Mouse (Mus musculus) embryonic facial prominence, embryonic 13.5 days (tissue): Measurements from ENCODE around the gene Sec14l2. TPM values are rescaled to one million over a fixed set of nuclear protein-coding genes. Genes with fewer than 3 reads are reported as not detected.
A peak's percentile ranks its signal among the peaks of the same experiment; 100 is the strongest.

Experiments
- ATAC-seq: fragments of 200-750 bp; cut with Nextera tagmentation; 2 replicates; pipeline ENCODE4 v1.8.0; 2017; ENCODE audit warnings: low read depth; ENCODE audit not compliant: insufficient number of reproducible peaks, insufficient read depth, low FRiP score, low TSS enrichment
- H3K27ac ChIP-seq: fragments of 300-500 bp; sonication (generic); 2 replicates; pipeline ENCODE4 v1.5.1; 2015; ENCODE audit warnings: moderate library complexity, mild to moderate bottlenecking, inconsistent platforms
- H3K27me3 ChIP-seq: fragments of 300-500 bp; sonication (generic); 2 replicates; pipeline ENCODE4 v1.6.1; 2015; ENCODE audit warnings: mild to moderate bottlenecking, inconsistent platforms
- H3K36me3 ChIP-seq: fragments of 300-500 bp; sonication (generic); 2 replicates; pipeline ENCODE4 v1.6.1; 2015; ENCODE audit warnings: mild to moderate bottlenecking, inconsistent platforms
- H3K4me1 ChIP-seq: fragments of 300-500 bp; sonication (generic); 2 replicates; pipeline ENCODE4 v1.6.1; 2015; ENCODE audit warnings: inconsistent platforms
- H3K4me2 ChIP-seq: fragments of 300-500 bp; sonication (generic); 2 replicates; pipeline ENCODE4 v1.6.1; 2015; ENCODE audit warnings: moderate library complexity, mild to moderate bottlenecking, inconsistent platforms
- H3K4me3 ChIP-seq: fragments of 300-500 bp; sonication (generic); 2 replicates; pipeline ENCODE4 v1.5.1; 2015; ENCODE audit warnings: mild to moderate bottlenecking, inconsistent platforms
- H3K9ac ChIP-seq: fragments of 300-500 bp; sonication (generic); 2 replicates; pipeline ENCODE4 v1.6.1; 2015; ENCODE audit warnings: mild to moderate bottlenecking, inconsistent platforms
- H3K9me3 ChIP-seq: fragments of 300-500 bp; sonication (generic); 2 replicates; pipeline ENCODE4 v1.6.1; 2016; ENCODE audit warnings: inconsistent platforms
- WGBS: fragments of 180-500 bp; shearing (Covaris S2); methylation state at CpG from one replicate; pipeline ENCODE4 v1.1.7; 2015; ENCODE audit warnings: mixed read lengths; 5-methylcytosine and 5-hydroxymethylcytosine counted together
- polyA plus RNA-seq: library from polyadenylated mRNA; unstranded; fragments of >200 nt; fragmentation: Nextera tagmentation; extraction: Ambion mirVana; gene quantifications from 2 replicates; pipeline ENCODE4 v1.2.1, GENCODE M21; 2015

The Sec14l2 gene
- polyA plus RNA-seq, result 2.0 and 3.8 TPM in 2 replicates

GRCm38 (mm10) chr11:4122742-4123579 is at the start of gene Sec14l2:
Gene Sec14l2, minus strand, starts transcription at chr11:4123415.
- no peak within 1 kb of the TSS for H3K4me2 ChIP-seq
- no peak within 1 kb of the TSS for H3K9ac ChIP-seq
- H3K36me3 ChIP-seq, result no peaks in the 10 kb centered on the region
- 72% methylated on average over 10 of the region's 10 CpGs for WGBS
- peaks cover 21% of the 10 kb centered on the region for H3K27me3 ChIP-seq
- H3K4me3 ChIP-seq, result no peak within 1 kb of the TSS
- no peak within 1 kb of the TSS for H3K27ac ChIP-seq
- peaks cover 15% of the 10 kb centered on the region; the same call in 1 of the 2 replicates for H3K9me3 ChIP-seq
- H3K4me1 ChIP-seq, result peaks cover 10% of the 10 kb centered on the region
- ATAC-seq, result no peak

GRCm38 (mm10) chr11:4166467-4167090 is 43.4 kb upstream of the Sec14l2 start:
- no peak overlapping the region for H3K9ac ChIP-seq
- ATAC-seq, result no peak
- WGBS, result 91% methylated on average over 7 of the region's 7 CpGs
- no peak overlapping the region for H3K4me3 ChIP-seq
- peaks cover 37% of the 10 kb centered on the region for H3K4me1 ChIP-seq
- no peak overlapping the region for H3K27ac ChIP-seq
- no peak overlapping the region for H3K4me2 ChIP-seq
- no peaks in the 10 kb centered on the region for H3K27me3 ChIP-seq
- peaks cover 97% of the 10 kb centered on the region for H3K36me3 ChIP-seq
- no peaks in the 10 kb centered on the region for H3K9me3 ChIP-seq

DNA sequence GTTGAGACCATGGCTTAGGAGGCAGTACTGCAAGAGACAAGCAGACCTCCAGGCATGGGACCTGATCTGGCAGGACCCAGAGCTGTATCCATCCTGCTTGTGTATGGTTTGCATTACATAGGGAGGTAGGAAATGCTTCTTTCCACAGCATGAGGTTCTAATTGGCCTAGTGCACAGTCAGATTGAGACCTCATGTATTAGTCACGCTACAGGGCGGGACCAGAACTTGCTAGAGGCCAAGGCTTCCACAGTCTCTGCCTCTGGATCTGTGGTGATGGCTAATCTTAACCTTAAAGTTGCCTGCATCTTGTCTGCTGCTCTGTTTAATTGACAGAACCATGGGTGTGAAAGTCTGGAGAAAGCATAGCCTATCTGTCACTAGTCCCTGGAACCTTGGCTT is 41.5 kb upstream of the Sec14l2 start:
- Histone ChIP-seq H3K27me3 (no peaks in the 10 kb centered on the region), H3K4me2 (peak overlapping the region; percentile 43), H3K36me3 (peaks cover 84% of the 10 kb centered on the region), H3K4me3 (peak overlapping the region; percentile 3; the same call in 1 of the 2 replicates), H3K9ac (peak overlapping the region; percentile 22; the same call in 1 of the 2 replicates), H3K4me1 (peaks cover 45% of the 10 kb centered on the region), H3K9me3 (no peaks in the 10 kb centered on the region), H3K27ac (peak overlapping the region; percentile 84)
- ATAC-seq, result peak; percentile 74; the same call in 1 of the 2 replicates
- WGBS, result 33% methylated on average over 2 of the region's 2 CpGs

- Histone ChIP-seq H3K27ac (peak overlapping the region; percentile 88), H3K9ac (peak overlapping the region; percentile 93), H3K9me3 (no peaks in the 10 kb centered on the region), H3K27me3 (no peaks in the 10 kb centered on the region), H3K4me2 (peak overlapping the region; percentile 93), H3K36me3 (peaks cover 46% of the 10 kb centered on the region), H3K4me1 (peaks cover 67% of the 10 kb centered on the region), H3K4me3 (peak overlapping the region; percentile 92)
- ATAC-seq, result no peak
- 6% methylated on average over 15 of the region's 15 CpGs for WGBS
These were observed 37.7 kb upstream of the Sec14l2 start for GRCm38 (mm10) chr11:4160758-4161480.

DNA sequence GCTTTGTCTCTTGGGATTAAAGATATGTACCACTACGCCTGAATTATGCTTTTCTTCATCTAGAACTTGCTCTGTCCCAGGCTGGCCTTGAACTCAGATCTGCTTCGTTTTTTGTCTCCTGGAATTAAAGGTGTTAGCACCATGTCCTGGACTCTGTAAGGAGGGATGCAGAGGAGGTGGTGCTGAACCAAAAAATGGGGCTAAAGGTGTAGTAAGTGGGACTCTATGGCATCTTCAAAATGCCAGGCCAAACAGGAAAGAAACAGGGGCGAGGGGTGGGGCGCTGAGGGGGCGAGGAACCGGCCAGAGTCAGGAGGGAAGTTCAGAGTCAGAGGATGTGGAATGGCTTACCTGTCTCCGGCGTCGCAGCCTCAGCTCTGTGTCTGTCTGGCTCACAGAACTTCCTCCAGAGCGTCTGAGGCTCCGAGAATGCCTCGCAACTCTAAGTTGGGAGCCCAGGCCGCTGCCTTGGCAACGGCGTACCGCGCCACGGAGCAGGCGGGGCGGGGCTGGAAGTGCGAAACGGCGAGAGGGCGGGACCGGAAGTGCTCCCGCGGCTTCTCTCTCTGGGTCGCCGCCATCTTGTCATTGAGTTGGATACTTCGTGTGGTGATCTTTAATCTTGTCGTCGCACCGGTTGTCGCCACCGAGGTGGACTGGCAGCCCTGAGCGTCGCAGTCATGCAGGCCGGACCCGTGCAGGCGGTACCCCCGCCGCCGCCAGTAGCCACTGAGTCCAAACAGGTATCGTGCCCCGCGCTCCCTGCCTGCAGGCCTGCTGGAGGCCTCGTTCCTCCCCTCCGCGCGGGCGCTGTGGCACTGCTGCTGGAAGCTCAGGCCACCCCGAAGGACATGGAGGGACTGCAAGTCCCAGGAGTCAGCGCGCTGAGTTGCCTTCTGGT is 36.8 kb upstream of the Sec14l2 start, which contains the start of the genes Ccdc157 and Sf3a1:
Gene Ccdc157, minus strand, starts transcription at position 486 of the 901 bp plus-strand sequence.
Gene Sf3a1, plus strand, starts transcription at position 543 of the 901 bp plus-strand sequence.
- Histone ChIP-seq H3K4me1 (peaks cover 61% of the 10 kb centered on the region), H3K4me3 (peak within 1 kb of the TSS; percentile 92), H3K4me2 (peak within 1 kb of the TSS; percentile 93), H3K36me3 (peaks cover 38% of the 10 kb centered on the region), H3K9ac (peak within 1 kb of the TSS; percentile 93), H3K27me3 (no peaks in the 10 kb centered on the region), H3K27ac (peak within 1 kb of the TSS; percentile 88), H3K9me3 (no peaks in the 10 kb centered on the region)
- WGBS, result under 1% methylated on average over 54 of the region's 54 CpGs
- peak; percentile 91 for ATAC-seq

GRCm38 (mm10) chr11:4158676-4159075 is 35.5 kb upstream of the Sec14l2 start:
- Histone ChIP-seq H3K36me3 (peaks cover 25% of the 10 kb centered on the region), H3K27ac (no peak overlapping the region), H3K4me3 (no peak overlapping the region), H3K9me3 (no peaks in the 10 kb centered on the region), H3K4me1 (peaks cover 48% of the 10 kb centered on the region), H3K4me2 (peak overlapping the region; percentile 93; the same call in 1 of the 2 replicates), H3K27me3 (no peaks in the 10 kb centered on the region), H3K9ac (no peak overlapping the region)
- WGBS, result 94% methylated on average over 3 of the region's 3 CpGs
- ATAC-seq, result no peak

- H3K36me3 ChIP-seq, result 0 out of 2 replicates have a peak, but pooled peaks cover 5% of the 10 kb centered on the region
- no peak for ATAC-seq
- peaks cover 23% of the 10 kb centered on the region for H3K4me1 ChIP-seq
- no peak overlapping the region for H3K4me2 ChIP-seq
- H3K9ac ChIP-seq, result no peak overlapping the region
- no peak overlapping the region for H3K4me3 ChIP-seq
- H3K27me3 ChIP-seq, result no peaks in the 10 kb centered on the region
- H3K27ac ChIP-seq, result no peak overlapping the region
- 46% methylated on average over 5 of the region's 5 CpGs for WGBS
- H3K9me3 ChIP-seq, result no peaks in the 10 kb centered on the region
These were observed 32.4 kb upstream of the Sec14l2 start for GRCm38 (mm10) chr11:4155641-4156040.

- Histone ChIP-seq H3K36me3 (peaks cover 14% of the 10 kb centered on the region), H3K4me3 (no peak overlapping the region), H3K9me3 (no peaks in the 10 kb centered on the region), H3K9ac (no peak overlapping the region), H3K4me2 (no peak overlapping the region), H3K4me1 (peaks cover 11% of the 10 kb centered on the region; the same call in 1 of the 2 replicates), H3K27ac (no peak overlapping the region), H3K27me3 (no peaks in the 10 kb centered on the region)
- ATAC-seq, result no peak
- 94% methylated on average over 7 of the region's 7 CpGs for WGBS
These were observed 30.5 kb upstream of the Sec14l2 start for GRCm38 (mm10) chr11:4153694-4154093.

GRCm38 (mm10) chr11:4149886-4150285 is 26.7 kb upstream of the Sec14l2 start:
- no peaks in the 10 kb centered on the region for H3K27me3 ChIP-seq
- no peak overlapping the region for H3K4me3 ChIP-seq
- WGBS, result 91% methylated on average over 6 of the region's 6 CpGs
- H3K36me3 ChIP-seq, result peaks cover 34% of the 10 kb centered on the region
- no peaks in the 10 kb centered on the region for H3K9me3 ChIP-seq
- H3K9ac ChIP-seq, result no peak overlapping the region
- H3K4me2 ChIP-seq, result no peak overlapping the region
- no peak overlapping the region for H3K27ac ChIP-seq
- no peak for ATAC-seq
- H3K4me1 ChIP-seq, result no peaks in the 10 kb centered on the region

GRCm38 (mm10) chr11:4148536-4149156 is 25.4 kb upstream of the Sec14l2 start:
- Histone ChIP-seq H3K27me3 (no peaks in the 10 kb centered on the region), H3K4me3 (no peak overlapping the region), H3K27ac (no peak overlapping the region), H3K36me3 (peaks cover 46% of the 10 kb centered on the region), H3K9me3 (no peaks in the 10 kb centered on the region), H3K4me1 (no peaks in the 10 kb centered on the region), H3K9ac (no peak overlapping the region), H3K4me2 (no peak overlapping the region)
- no peak for ATAC-seq
- WGBS, result 80% methylated on average over 9 of the region's 9 CpGs
